Mouse (Mus musculus) hindlimb bud, embryonic 11.5 days (tissue): ENCODE measurements around the gene Pla2g3.
A peak's percentile ranks its signal among the peaks of the same experiment; 100 is the strongest.

ENCODE experiments used
- DNase-seq: peaks from one replicate; pipeline ENCODE4 v3.0.0-alpha.2; 2012; ENCODE audit warnings: low read depth, low spot score; ENCODE audit errors: extremely low spot score

The Pla2g3 gene

DNA sequence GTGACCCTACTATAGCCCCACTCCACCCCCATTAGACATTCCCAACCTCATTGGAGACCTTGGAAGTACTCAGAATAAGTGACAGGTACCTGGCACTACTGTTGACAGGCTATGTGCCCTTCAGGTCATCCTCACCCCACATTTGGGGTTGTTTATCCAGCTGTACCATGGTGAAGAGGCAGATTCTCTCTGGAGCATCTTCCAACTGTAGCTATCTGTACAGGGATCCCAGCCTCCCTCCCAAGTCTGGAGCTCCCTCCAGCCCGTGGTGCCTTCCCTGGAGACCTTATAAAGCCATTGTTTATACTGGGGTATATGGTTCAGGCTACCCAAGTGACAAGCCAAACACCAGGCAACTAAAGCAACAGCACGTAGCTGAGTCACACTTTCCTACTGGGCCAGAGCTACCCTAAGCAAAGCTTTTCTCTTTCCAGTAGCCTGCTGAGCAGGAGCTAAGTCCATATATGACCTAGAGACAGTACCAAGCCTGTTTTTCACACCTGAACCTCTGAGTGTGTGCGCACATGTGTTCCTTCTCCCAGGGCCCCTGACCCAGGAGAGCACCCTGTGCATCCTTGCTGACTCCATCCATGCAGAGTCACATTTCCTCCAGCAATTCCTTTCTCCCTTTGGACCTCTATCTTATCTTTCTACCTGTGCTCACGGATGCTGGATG lies 31.1 kb downstream of the Pla2g3 start:
- no peak for DNase-seq

DNA sequence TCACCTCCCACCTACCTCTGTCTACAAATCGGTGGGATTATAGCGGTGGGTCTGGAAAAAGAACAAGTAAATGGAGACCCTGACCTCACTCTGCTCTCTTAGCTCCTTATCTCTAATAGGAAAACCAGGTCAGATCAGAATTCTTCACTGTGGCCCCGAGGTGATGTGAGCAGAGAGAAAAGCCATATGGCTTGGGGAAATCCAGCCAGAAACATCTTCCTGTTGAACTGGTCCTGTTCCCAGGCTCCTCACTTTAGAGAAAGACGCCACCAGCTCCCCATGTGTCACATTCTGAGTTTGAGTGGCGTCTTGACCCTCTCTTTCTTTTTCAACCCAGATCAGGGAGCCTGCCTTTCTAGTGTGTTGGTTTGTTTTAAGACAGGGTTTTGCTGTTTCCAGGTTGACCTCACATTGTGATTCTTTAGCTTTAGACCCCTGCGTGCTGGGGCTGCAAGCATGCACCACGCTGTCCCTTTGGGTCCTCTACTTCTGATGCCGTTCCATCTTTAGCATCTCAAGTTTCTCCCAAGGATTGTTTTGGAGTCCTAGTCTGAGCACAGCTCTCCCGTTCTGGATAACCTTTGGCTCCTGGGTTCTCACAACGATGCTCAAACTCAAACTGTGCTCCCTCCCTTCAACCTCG lies 31.8 kb downstream of the Pla2g3 start:
- DNase-seq = no peak

DNA sequence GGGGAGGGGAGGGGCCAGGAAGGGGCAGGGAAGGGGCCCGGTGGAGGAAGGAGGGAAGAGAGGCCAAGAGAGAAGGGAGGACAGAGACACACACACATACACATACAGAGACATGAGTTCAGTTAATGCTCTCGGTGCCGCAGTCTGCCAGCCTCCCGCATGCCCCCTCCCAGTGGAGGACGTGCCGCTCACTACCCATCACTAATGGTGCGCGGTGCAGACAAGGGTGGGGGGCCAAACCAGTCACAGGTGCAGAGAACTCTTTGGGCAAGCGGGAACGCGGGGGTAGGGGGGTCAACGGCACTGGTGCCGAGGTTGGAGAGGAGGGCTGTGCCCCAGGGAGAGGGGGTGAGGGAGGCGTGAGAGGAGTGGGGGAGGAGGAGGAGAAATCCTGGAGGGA lies 32.8 kb downstream of the Pla2g3 start:
- DNase-seq = no peak

- DNase-seq = no peak
These were observed 33.5 kb downstream of the Pla2g3 start for GRCm38 (mm10) chr11:3521339-3522224.

GRCm38 (mm10) chr11:3522285-3523000 lies 34.4 kb downstream of the Pla2g3 start:
- DNase-seq = no peak

- no peak for DNase-seq
These were observed 35.9 kb downstream of the Pla2g3 start for GRCm38 (mm10) chr11:3523840-3524582.

GRCm38 (mm10) chr11:3525560-3525959 lies 37.5 kb downstream of the Pla2g3 start:
- no peak for DNase-seq

DNA sequence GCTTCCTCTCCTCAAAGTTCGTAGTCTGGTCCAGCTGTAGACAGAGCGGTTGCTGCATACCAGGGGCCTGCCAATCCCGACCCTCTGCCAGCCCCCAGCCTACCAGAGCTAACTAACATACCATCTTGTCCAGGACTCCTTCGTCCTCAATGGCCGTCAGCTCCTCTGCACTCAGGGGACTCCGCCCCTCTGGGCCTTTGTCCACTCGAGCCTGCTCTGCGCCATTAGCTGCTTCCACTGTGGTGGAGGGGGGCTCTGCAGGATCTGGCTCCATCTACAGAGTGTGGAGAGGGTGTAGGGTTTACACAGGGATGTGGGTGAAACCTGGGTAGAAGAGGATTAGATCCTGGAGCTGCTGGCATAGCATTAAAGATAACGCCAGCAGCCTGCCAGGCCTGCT lies 38.1 kb downstream of the Pla2g3 start:
- DNase-seq = no peak

DNA sequence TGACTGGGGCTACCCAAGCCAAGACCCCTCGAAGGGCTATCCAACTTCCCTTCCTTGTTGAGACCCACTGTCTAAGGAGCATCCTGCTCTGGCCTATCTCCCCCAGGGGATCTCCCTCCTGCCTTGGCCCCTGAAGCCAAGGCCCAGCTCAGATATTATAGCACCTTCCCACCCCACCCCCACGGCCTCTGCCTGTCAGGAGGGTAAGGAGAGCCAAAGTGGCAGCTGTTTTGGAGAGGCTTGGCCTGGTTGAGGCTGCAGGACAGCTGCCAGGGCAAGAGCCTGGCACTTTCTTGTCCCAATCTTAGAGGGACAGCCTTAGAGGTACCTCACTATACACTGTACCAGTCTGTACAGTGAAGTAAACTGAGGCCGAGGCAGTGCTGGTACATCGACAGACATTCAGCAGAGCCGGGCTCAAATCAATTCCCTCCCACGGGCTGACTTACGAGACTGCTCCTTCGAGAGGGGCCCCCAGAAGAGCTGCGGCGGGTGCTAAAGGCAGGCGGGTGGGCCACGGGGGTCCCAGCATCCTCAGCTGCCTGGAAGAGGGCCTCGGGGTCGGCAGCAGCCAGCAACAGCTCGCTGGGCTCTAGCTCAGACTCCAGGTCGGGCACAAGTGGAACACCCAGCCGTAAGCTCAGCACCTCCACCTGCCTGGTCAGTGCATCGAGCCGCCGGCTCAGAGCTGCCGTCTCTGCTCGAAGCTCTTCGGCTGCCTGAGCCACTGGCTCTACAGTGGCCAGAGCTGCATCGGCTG lies 39.1 kb downstream of the Pla2g3 start:
- no peak for DNase-seq

DNA sequence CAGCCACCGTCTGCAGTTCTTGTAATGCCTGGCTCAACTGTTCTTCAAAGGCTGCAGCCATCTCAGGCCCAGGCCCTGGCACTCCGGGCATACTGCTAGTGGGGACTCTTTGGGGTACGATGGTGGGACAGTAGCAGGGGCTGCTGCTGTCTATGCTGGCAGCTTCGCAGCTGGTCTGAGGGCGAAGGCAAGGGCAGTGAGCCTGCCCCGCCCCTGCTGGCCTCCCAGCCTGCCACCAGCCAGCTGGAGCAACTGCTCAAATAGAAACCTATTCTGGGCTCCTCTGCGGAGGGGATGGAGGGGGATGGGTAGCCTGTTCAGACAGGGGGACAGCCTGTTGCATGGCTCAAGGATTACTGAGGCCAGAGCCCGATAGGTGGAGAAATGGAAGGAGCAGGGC lies 39.7 kb downstream of the Pla2g3 start:
- no peak for DNase-seq

- DNase-seq = no peak
These were observed 40.1 kb downstream of the Pla2g3 start for GRCm38 (mm10) chr11:3528208-3528607.

GRCm38 (mm10) chr11:3529476-3530252 lies 41.6 kb downstream of the Pla2g3 start:
- DNase-seq = no peak

DNA sequence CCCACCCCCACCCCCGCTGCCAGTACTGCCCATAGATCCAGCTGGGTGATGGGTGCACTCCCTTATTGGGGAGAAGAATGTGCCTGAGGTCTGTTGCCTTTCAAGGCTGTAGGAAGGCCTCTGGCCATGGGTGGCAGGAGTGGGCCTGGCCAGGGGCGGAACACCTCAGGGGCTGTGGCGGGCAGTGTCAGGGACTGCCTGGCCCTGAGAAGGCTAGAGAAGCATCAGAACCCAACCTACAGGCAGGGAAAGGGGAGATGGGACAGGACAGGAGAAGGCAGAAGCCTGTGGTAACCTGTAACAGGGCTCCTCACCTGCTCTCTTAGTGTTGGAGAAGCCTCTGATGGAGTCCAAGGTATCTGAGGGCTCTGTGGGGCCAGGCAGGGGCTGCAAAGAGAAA lies 42.6 kb downstream of the Pla2g3 start:
- no peak for DNase-seq

DNA sequence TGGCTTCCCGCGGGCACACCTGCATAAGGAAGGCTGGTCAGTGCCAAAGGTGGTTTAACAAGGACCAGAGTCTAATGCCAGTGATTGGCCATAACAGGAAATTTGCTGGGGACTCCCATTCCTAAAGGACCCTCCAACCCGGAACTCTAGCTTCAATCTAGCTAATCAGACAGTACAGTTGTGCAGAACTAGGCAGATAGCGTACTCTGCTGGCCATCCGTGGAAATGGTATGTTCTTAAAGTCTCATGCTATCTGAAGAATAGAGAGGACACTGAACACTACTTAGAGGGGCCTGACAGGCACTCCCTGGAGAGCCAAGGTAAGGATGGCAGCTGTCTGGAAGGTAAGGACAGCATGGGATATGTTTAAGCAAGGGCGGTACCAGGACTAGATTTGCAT lies 43.5 kb downstream of the Pla2g3 start:
- DNase-seq = no peak

DNA sequence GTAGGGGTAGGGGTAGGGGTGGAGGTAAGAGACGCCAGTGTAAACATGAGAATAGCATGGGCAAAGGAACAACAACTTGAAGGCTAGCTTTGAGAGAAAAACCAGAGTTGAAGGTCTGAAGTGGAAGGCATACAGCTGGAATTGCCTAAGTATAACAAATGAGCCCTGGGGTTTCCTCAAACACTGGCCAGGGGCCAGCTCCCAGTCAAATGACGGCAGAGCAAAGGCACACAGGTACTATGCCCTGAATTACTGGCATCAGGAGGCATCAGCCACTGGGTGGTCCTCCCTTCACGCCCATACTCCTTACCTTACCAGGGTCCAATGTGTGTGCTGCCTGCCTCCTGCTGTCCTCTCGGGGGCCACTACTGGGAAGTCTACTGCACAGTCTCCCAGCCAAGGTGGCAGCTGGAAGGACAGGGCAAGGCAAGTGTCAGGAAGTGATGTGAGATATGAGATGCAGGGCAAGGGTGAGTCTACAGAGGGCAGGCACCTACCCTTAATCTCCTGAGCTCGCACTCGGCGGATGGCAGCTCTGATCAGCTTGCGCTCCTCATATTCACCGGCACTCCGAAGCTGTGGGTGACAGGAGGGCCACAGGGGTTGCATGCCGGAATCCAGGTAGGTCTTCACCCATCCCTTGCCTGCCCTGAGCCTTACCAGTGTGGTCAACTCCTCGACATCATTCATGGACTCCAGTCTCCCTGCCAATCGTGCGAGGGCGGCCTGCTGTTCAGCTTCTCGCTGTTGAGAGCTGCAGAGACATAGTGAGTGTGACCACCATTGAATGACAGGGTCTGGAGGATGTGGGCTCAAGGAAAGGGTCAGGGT lies 44.2 kb downstream of the Pla2g3 start:
- DNase-seq = no peak

GRCm38 (mm10) chr11:3533406-3533932 lies 45.4 kb downstream of the Pla2g3 start:
- DNase-seq = no peak

DNA sequence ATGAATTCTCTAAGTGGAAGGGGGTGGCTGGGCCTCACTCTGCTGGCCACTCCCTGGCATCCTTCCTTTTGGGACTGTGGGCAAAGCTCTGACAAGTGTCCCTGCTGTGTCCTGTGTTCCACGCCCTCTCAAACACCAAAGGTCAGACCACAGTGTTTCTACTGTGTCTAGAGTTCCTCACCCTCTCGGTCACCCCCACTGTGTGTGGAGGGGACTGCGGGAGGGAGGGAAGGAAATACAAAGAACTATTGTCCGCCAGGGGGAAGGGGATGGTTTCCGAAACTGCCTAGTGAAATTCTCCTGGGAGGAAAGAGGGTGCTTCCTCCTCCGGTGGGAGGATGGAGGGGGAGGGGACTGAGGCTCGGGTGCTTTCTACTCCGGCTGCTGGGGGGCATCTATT lies 46.9 kb downstream of the Pla2g3 start:
- DNase-seq = no peak

GRCm38 (mm10) chr11:3535406-3535986 lies 47.4 kb downstream of the Pla2g3 start:
- peak; percentile 75 for DNase-seq
